Mouse (Mus musculus) bone marrow macrophage, adult 2 months (primary cell): ENCODE measurements at regions not wholly inside any gene's neighbourhood (a gene's known extent, or its start where the extent isn't known, plus 50 kb on each side); places are given as distances from the start of the nearest gene placed in this dataset.

Source experiments
- H3K27ac ChIP-seq: 2 replicates; pipeline ENCODE4 v1.5.1; 2012; ENCODE audit warnings: low read depth, low read length; ENCODE audit not compliant: insufficient read depth
- H3K4me1 ChIP-seq: 2 replicates; pipeline ENCODE4 v1.6.1; 2012; ENCODE audit warnings: low read length; ENCODE audit not compliant: control insufficient read depth, insufficient read depth
- H3K4me3 ChIP-seq: 2 replicates; pipeline ENCODE4 v1.5.1; 2012; ENCODE audit warnings: mild to moderate bottlenecking, low read length, moderate library complexity; ENCODE audit not compliant: insufficient read depth
- CTCF ChIP-seq: IDR thresholded peaks from 2 replicates; pipeline ENCODE4 v1.5.1; 2012; ENCODE audit warnings: low read depth, mild to moderate bottlenecking, low read length, moderate library complexity
- POLR2A ChIP-seq: IDR thresholded peaks from 2 replicates; pipeline ENCODE4 v1.6.1; 2012; ENCODE audit warnings: mild to moderate bottlenecking, low read depth, low read length, borderline replicate concordance

- Histone ChIP-seq H3K4me3 (no peak overlapping the region), H3K4me1 (no peaks in the 10 kb centered on the region), H3K27ac (no peak overlapping the region)
- TF ChIP-seq POLR2A: no peak
- no peak for TF ChIP-seq CTCF
These were observed 119.1 kb downstream of the Vrk1 start for GRCm38 (mm10) chr12:106128944-106129724.

DNA sequence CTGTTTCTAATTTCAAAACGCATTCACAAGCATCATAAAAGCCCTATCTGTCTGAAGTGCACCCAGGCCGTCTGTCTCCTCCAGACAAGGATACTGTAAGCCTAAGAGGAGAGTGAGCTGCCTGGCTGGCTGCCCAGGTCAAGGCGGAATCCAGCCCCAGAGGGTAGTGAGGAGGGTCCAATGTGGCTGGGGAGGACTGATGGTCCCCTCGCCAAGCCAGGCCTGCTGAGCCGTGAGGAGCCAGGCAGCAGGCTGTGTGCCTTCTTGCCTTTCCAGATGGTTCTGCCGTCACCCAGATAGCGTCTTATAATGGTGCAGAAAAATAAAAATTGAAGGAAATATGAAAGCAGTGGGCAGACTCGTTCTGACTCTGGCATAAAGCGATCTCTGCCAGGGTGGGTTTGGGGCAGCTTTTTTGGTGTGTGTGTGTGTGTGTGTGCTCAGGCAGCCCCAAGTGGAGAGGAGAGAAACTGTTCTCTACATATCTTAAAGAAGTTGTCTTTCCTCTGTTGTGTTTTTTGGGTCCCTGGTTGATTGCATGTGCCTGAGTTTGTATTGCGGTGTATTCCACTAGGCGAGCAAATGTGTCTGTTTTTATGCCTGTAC lies 120.1 kb downstream of the Vrk1 start:
- no peak for TF ChIP-seq POLR2A
- TF ChIP-seq CTCF: no peak
- no peak overlapping the region for H3K4me3 ChIP-seq
- no peak overlapping the region for H3K27ac ChIP-seq
- no peaks in the 10 kb centered on the region for H3K4me1 ChIP-seq

- Histone ChIP-seq H3K27ac (no peak overlapping the region), H3K4me1 (no peaks in the 10 kb centered on the region), H3K4me3 (no peak overlapping the region)
- TF ChIP-seq CTCF (no peak), POLR2A (no peak)
These were observed 122.7 kb downstream of the Vrk1 start for GRCm38 (mm10) chr12:106132715-106133114.

- Histone ChIP-seq H3K4me1 (no peaks in the 10 kb centered on the region), H3K4me3 (no peak overlapping the region), H3K27ac (no peak overlapping the region)
- no peak for TF ChIP-seq POLR2A
- no peak for TF ChIP-seq CTCF
These were observed 128.4 kb downstream of the Vrk1 start for GRCm38 (mm10) chr12:106138466-106138865.

- Histone ChIP-seq H3K27ac (no peak overlapping the region), H3K4me3 (no peak overlapping the region), H3K4me1 (no peaks in the 10 kb centered on the region)
- TF ChIP-seq CTCF (no peak), POLR2A (no peak)
These were observed 129.5 kb downstream of the Vrk1 start for GRCm38 (mm10) chr12:106139491-106139890.

GRCm38 (mm10) chr12:106139927-106140326 lies 129.9 kb downstream of the Vrk1 start:
- TF ChIP-seq CTCF: no peak
- TF ChIP-seq POLR2A: no peak
- no peak overlapping the region for H3K4me3 ChIP-seq

GRCm38 (mm10) chr12:106140671-106141070 lies 130.6 kb downstream of the Vrk1 start:
- TF ChIP-seq CTCF: no peak
- TF ChIP-seq POLR2A: no peak
- Histone ChIP-seq H3K4me1 (no peaks in the 10 kb centered on the region), H3K27ac (no peak overlapping the region), H3K4me3 (no peak overlapping the region)

More at GRCm38 (mm10) chr12:106139927-106140326, 129.9 kb downstream of the Vrk1 start:
- Histone ChIP-seq H3K4me1 (no peaks in the 10 kb centered on the region), H3K27ac (no peak overlapping the region)

DNA sequence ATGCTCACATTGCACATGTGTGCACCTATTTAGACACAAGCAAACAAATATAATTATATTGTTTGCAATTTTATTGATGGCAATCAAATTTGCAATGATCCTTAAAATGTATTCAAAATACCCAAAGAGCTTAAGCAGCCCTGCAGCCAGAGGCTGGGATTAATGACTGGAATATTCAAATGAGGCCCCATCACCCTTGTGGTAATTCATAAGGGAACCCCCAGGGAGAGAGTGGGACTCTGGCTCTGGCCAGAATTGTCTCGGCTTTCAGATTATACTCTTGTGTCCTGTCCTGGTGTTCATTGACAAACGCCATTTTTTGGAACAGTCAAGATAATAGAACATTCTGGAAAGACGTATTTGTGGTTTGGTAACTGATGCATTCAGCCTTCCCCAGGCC lies 133.5 kb downstream of the Vrk1 start:
- no peak overlapping the region for H3K4me3 ChIP-seq
- no peaks in the 10 kb centered on the region for H3K4me1 ChIP-seq
- no peak overlapping the region for H3K27ac ChIP-seq
- TF ChIP-seq POLR2A (no peak), CTCF (no peak)

GRCm38 (mm10) chr12:106156837-106157236 lies 146.8 kb downstream of the Vrk1 start:
- no peak for TF ChIP-seq POLR2A
- TF ChIP-seq CTCF: no peak
- no peaks in the 10 kb centered on the region for H3K4me1 ChIP-seq
- H3K4me3 ChIP-seq: no peak overlapping the region
- H3K27ac ChIP-seq: no peak overlapping the region

- TF ChIP-seq CTCF: no peak
- no peak overlapping the region for H3K27ac ChIP-seq
These were observed 147.8 kb downstream of the Vrk1 start for GRCm38 (mm10) chr12:106157827-106158226.

More at GRCm38 (mm10) chr12:106157827-106158226, 147.8 kb downstream of the Vrk1 start:
- H3K4me1 ChIP-seq: no peaks in the 10 kb centered on the region
- H3K4me3 ChIP-seq: no peak overlapping the region
